Mouse (Mus musculus) adrenal gland, adult 8-10 months (tissue): Measurements from ENCODE around the gene Cacnb4. TPM values are rescaled to one million over a fixed set of nuclear protein-coding genes. Genes with fewer than 3 reads are reported as not detected.

Experiments
- DNase-seq: peaks from one replicate; pipeline ENCODE4 v3.0.0; 2022
- total RNA-seq, 4 experiments: library from RNA; stranded (reverse); gene quantifications; 2 replicates each; pipeline ENCODE4 v1.2.4; 2022

The Cacnb4 gene
- total RNA-seq, 4 experiments from 2014 or later, result 0.17 to 1.5 (median 0.64) TPM

DNA sequence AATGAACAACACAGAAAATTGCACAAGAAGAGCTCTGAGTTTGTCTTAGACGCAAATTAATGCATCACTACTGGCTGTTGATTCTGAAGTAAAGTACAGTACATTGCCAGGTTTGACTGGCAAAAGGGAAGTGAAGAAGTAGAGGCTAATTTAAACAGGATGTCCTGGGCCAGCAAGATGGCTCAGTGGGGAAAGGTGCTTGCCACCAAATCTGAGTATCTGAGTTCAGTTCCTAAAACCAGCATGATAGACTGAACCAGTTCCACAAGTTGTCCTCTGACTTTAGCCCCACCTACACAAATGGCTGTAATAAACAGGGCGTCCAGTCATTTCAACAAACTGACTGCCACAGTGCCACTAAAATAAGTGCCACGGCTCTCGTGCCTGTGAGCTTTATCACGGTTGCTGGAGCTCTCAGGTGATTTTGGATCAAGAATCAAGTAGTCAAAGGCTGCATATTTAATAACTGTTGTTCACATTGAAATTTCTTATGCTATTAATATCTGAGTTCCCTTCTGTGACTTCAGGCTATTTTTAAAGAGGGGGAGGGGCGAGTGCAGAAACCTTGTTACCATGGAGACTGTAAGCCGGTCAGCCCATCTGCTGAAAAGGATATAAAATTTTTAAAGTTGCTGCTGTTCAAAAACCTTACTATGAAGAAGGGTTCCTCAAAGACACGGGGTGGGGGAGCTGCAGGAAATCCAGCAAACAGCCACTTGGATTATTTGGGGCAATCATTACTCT, 29.2 kb downstream of the Cacnb4 start:
- DNase-seq, result no peak

GRCm38 (mm10) chr2:52643657-52644056, 33.0 kb downstream of the Cacnb4 start:
- DNase-seq, result no peak

DNA sequence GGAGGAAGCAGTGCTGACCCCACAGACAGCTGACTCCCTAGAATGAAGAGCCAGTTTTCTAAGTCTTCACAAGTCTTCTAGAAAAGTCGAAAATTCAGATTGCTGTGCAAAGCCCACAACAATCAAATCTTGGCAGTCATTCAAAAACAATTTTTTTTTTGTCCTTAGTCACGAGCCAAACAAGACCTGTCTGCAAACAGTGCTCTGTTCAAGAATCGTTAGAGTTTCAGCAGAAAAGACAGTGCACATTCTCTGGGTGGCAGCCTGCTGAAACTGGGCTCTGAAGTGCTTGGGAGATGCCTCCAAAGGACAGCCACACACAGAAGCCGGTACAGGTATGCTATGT, 37.1 kb downstream of the Cacnb4 start:
- no peak for DNase-seq

DNA sequence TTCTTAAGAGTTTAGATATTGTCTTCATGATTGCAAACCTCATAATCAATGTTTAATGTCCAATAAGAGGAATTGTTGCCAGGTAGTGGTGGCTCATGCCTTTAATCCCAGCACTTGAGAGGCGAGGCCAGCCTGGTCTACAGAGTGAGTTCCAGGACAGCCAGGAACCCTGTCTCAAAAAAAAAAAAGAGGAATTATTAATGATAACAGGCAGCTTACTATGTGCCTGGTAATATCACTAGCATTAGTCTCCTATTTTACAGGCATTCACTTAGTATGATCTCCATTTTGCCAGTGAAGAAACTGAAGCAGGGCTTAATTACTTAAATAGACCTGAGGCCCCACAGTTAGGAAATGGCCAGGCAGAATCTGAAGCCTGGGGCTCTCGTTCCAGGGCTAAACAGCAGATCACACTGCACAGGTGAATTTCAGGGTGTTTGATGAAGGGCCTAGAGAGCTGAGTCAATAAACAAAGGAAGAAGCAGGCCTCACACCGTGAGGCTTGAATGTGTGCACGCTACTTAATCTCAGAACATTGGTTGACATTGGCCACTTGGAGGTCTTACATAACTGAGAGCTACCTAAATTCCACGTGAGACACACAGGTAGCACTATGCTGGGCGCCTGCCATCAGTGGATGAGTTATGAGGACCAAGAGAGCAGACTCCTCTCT, 37.6 kb downstream of the Cacnb4 start:
- no peak for DNase-seq

DNA sequence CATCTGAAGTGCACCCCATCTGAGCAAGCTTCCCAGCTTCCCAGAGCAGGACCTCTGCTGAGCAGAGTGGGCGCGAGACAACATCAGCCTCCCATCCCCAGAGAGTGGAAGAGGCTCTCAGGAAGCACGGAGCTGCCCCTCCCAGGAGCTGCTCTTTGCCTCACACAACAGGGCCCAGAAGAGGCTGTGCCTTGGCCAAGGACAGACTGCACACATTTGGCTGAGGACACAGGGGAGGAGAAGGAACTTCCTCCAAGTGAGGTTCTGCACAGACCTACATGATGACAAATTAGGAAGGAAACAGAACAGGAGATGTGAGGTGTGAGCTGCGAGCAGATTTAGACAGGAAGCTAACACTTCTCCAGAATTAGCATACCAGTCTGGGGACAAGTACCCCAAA, 38.4 kb downstream of the Cacnb4 start:
- no peak for DNase-seq

- no peak for DNase-seq
Measured at GRCm38 (mm10) chr2:52636051-52636450, 40.6 kb downstream of the Cacnb4 start.

DNA sequence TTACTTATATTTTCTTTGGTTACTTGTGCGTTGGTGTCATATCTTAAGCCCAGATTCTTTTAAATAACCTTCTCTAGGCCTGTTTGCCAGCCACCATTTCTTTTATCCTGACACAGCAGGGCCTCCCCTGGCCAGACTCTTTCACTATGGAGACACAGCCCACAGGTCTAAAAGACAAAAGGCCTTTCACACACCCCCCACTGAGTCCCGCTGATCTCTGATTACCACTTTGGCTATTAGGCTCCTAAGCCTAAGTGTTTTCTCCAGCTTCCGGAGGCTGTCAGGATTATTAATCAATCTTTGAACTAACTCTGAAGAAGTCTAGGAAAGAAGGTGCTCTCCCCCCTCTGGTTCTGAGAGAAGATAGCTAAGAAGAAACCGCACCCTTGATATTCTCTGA, 41.3 kb downstream of the Cacnb4 start:
- DNase-seq, result no peak

- peak; percentile 12 for DNase-seq
Measured at GRCm38 (mm10) chr2:52632880-52633279, 43.8 kb downstream of the Cacnb4 start.

DNA sequence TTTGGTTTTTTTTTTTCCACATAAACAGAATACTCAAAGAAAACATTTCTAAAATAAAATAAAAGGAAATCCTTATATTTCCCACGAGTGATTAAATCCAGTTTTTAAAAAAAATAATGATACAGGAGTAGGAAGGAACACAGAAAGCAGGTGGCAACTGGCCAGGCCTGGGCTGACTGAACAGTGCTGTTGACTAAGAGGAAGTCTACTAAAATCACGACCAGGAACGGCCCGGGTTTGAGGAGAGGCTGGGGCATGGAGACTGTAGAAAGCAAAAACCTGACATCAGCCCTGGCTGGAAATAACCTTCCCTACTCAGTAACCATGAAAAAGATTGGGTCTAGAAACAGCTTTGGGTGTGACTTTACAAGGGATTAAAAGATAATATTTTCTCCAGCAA, 48.4 kb downstream of the Cacnb4 start:
- DNase-seq, result no peak

- DNase-seq, result no peak
Measured at GRCm38 (mm10) chr2:52626266-52626665, 50.4 kb downstream of the Cacnb4 start.

DNA sequence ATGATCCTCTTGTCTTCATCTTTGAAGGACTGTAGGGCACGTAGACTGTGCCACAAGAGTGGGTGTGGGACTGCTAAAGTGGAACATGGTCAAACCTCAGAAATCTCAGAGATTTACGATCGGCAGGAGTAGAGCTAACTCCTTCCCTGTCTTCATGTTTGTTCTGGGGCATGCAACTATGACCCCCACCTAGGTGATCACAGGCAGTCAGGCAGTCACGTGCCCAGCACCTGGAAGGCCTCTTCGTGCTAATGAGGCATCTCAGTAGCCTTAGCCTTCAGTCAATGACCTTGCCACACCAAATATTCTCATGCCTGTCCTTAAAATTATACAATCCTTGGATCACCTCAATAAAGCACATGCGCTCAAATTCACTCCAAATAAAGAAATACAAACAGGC, 50.9 kb downstream of the Cacnb4 start:
- no peak for DNase-seq

DNA sequence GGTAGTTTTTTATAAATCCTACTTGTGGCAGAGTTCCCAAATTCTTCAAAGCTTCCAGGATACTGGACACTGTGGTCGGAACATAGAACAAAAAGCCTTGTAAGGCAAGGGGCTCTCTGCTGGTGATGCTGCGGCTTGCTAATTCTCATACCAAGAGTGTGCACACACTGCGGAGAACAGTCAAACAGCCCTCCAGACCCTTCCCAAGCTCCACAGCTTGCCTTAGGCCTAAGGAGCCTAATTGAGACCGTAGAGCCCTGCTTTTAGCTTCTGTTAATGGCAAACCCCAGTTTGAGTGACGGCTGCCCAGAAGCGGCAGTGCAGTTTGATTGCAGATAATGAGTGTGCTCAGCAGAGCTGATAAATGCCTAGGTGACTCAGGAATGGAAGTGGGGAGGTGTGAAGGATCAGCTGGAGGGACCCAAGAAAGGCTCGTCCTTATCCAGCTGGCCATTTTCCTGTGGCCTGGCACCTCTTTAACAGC, 52.7 kb downstream of the Cacnb4 start:
- DNase-seq, result no peak

GRCm38 (mm10) chr2:52623461-52623860, 53.2 kb downstream of the Cacnb4 start:
- no peak for DNase-seq

DNA sequence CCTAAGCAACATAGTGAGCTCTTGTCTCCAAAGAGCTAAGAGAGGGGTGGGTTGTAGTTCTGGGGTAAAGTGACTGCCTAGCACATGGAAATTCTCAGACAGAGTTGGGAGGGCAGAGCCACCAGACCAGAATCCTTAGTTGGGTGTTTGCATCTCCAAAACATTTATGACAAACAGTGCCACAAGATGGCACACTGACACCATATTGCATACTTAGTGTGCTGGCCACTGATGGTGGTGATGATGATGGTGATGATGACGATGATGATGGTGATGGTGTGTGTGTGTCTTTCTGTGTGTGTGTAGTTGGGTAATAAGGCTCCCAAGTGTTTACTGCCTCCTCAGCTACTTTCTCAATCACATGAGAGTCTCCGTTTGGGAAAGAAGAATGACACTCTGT, 54.0 kb downstream of the Cacnb4 start:
- no peak for DNase-seq

- DNase-seq, result no peak
Measured at GRCm38 (mm10) chr2:52619406-52619974, 57.1 kb downstream of the Cacnb4 start.

- no peak for DNase-seq
Measured at GRCm38 (mm10) chr2:52618804-52619203, 57.8 kb downstream of the Cacnb4 start.

GRCm38 (mm10) chr2:52615429-52615828, 61.2 kb downstream of the Cacnb4 start:
- no peak for DNase-seq

GRCm38 (mm10) chr2:52613888-52614287, 62.7 kb downstream of the Cacnb4 start:
- no peak for DNase-seq

- no peak for DNase-seq
Measured at GRCm38 (mm10) chr2:52609486-52609885, 67.1 kb downstream of the Cacnb4 start.

DNA sequence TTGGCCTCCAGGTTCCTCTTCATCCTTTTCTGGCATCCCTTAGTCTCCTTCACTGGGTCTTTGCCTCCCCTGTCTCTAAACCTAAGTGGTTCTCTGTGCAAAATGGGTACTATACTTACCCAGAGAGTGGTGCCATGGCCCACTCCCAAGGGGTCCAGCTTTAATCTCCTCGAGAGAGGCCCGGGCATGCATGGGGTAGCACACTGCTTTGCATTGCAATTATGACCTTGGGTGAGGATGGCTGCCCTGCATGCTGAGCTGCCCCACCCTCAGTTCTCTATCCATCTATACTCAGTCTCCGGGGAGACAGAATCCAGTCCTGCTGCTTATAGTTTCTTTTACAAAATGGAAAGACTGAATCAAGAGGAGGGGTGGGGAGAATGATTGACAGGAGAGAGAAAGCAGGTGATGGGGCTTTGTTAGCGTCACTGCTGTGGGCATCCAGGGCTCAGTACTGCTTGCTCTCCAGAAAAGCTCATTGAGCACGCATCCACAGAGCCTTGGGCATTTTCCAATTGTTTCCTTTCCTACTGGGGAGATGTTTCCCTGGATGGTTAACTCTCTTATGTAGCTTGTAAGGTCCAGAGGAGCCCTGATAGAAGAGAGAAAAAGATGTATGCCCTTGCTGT, 68.7 kb downstream of the Cacnb4 start:
- no peak for DNase-seq

GRCm38 (mm10) chr2:52606331-52606730, 70.3 kb downstream of the Cacnb4 start:
- no peak for DNase-seq

DNA sequence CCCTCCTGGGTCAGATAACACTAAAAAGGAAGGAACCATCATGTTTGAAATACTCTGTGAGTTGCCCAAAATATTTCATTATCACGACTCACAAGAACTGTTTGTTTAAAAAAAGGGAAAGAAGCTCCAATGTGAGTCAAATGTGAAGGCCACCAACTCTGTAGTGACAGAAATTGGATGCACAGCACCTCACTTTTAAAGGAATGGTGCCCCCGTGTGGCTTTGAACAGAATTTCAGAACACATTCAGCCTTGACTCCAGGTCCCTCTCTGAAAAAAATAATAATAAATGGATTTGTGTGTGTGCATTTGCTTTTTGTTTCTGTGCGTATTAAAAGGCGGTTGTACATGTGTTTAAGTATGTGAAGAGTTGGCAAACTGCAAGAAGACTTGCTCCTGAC, 71.3 kb downstream of the Cacnb4 start:
- DNase-seq, result peak; percentile 37

- no peak for DNase-seq
Measured at GRCm38 (mm10) chr2:52604651-52605020, 72.0 kb downstream of the Cacnb4 start.
